Mouse (Mus musculus) frontal cortex, adult 2 months (tissue): ENCODE data around the gene Ccr7. TPM values are rescaled to one million over a fixed set of nuclear protein-coding genes. Genes with fewer than 3 reads are reported as not detected.

Source experiments
- DNase-seq, 2 experiments: peaks; one replicate each; pipeline ENCODE4 v3.0.0; 2022; ENCODE audit warnings: low spot score in 1 of 2; ENCODE audit errors: extremely low spot score in 1 of 2
- polyA plus RNA-seq: library from polyadenylated mRNA; depleted of rRNA; stranded (reverse); fragments of >200 nt; gene quantifications from 2 replicates; pipeline ENCODE4 v1.2.3, GENCODE M21; 2012

Ccr7 gene
- polyA plus RNA-seq, 1 experiment = 0.14 TPM

DNA sequence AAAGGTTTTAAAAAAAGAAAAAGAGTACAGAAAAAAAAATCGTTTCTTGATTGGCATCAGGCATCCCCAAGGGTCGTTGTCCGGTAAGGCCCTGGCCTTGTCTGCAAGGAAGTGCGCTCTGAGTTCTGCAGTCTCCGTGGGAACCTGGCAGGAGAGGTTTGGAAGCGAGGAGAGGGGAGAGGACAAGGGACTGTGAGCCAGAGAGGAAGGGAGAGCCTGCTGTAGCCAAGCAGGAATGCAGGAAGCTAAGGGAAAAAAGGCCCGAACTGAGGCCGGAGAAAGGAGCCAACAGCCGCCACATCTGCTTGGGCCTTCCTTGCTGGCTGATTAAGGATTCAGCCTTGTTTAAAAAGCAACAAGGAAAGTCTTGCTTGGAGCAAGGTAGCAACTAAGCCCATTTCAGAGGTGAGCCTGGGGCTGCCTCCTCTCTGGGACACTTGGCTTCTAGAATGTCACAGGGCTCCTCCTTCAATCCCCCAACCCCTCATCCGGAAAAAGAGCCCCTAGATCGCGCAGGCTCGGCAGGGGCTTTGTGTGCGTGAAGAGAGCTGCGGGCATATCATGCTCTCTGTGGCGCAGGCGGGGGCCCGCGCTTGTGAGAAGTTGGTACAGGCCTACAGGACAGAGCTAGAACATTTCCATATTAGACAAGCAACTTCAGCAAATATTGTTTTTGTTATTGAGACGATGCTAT is 34.2 kb downstream of the Ccr7 start:
- no peak for DNase-seq

DNA sequence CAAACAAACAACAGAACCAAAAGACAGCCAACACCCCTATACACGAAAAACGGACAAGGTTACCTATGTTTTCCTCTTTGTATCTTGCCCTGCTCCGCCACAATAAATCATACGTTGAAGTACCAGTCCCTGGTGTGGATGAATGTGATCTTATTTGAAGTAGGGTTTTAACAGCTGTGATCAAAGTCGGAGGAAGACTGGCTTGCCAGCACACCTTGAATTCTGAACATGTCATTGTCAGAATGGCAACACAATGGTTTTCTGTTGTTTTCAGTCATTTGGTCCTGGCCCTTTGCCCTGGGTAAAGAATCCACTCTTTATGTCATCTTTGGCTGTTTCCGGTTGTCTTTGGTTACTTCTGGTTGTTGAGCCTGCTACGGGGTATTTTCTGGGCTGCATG is 35.9 kb downstream of the Ccr7 start:
- DNase-seq = no peak

DNA sequence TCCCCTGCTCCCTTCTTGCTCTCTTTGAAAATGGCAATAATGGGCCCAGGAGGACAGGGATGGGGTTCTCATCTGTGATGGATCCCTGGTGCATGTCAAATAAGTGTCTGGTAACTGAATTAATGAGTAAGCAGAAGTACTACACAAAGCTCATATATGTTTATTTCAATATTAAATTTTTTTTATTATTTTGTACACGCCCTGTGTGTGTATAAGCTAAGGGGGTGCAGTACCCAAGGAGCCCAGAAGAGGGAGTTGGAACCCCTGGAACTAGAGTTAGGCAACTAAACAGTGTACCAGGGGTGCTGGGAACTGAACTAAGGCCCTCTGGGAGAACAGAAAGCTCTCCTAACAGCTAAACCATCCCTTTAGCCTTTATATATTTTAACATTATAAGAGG is 36.5 kb downstream of the Ccr7 start:
- no peak for DNase-seq

DNA sequence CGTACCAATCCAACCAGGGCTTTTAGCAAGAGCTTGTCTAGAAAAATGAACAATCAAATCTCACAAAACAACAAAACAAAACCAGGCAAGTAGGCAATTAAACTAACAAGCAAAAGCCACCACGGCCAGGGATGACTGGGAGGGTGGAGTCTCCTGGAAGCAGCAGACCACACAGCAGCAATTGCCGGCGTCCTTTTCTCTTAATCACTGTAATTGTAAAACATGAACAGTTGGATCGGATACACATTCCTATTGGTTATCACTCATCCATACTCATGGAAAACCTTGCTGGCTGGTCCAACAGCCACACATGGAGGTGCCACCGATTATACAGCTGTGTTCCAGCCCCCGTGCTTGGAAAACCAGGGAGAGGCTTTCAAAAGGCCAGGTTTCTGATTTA is 37.0 kb downstream of the Ccr7 start:
- DNase-seq = no peak

DNA sequence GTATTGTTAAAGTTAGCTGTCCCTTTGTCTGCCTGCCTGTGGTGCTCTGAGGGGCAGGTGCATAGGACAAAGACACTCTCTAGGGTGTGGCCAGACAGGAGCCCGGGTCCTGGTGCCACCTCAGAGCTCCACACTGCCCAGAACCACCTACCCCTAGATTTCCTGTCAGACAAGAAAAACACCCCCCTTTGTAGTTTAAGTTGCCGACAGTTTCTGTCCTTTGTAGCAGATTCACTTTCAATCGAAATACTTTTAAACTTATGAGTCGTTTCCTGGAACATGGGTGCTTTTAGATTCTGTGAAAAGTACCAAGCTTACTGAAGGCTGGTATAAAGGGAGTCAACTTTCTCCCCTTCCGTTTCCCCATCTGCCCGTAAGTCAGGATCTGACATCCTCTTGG is 38.9 kb downstream of the Ccr7 start:
- DNase-seq = no peak

DNA sequence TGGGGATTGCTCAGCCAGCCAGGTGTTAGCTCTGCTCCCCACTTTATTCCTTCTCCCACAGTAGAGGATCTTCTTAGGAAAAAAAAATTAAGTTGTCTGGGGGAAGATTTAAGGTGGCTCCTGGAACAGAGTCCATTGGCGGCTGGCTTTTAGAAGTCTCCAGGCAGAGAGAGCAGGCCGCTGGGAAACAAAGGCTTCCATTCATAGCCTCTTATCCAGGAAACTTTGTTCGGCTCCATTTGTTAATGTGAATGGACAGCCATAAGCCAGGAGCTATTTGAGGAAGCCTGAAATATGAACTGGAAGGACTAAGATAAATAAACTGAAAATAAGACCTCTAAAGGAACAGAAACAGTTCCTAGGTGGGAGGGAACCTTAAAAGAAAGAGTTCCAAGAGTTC is 41.8 kb downstream of the Ccr7 start:
- DNase-seq = no peak

DNA sequence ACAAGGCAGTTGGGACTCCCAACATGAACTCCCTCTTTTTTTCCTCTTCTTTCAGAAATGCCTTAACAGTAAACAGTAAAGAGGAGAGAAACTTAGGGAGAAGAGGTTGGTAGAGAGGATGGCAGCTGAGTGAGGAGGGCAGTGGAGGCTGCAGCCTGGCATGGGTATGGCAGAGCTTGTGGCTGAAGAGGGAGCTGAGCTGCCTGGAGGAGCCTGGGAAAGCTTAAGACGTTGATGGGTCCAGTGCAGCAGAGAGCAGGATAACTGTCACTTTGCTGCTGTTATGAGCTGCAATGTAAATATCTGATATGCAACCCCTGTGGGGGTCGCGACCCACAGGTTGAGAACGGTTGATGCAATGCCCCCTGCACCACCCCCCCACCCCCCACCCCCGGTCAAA is 42.2 kb downstream of the Ccr7 start:
- no peak for DNase-seq

DNA sequence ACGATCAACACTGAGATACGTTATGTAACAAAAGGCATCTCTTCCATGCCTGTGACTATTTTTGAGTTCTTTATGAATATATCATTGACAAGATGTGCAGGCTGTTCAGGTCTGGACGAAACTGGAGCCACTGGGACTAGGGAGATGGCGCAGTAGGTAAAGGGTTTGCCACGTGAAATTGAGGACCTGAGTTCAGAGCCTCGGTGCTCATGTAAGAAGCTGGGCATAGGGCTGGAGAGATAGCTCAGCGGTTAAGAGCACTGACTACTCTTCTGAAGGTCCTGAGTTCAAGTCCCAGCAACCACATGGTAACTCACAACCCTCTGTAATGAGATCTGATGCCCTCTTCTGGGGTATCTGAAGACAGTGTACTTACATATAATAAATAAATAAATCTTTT is 43.2 kb downstream of the Ccr7 start:
- DNase-seq = no peak

DNA sequence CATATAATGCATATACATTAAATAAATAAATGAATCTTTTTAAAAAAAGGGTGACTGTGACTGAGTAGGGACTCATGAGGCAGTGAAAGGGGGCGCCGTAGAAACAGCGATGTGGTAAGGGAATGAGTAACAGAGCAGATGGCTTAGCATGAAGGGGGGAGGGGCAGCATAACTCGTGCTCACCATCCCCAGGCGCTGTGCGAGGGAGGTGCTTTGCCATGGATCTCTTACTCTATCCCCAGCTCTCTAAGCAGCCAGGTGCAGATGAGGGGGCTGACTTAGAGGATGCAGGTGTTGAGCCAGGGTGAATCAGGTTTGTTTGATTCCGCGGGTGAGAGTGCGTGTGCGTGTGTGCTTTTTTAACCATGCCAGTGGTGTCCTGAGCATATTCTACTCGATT is 43.7 kb downstream of the Ccr7 start:
- DNase-seq = peak; percentile 65 to 81

DNA sequence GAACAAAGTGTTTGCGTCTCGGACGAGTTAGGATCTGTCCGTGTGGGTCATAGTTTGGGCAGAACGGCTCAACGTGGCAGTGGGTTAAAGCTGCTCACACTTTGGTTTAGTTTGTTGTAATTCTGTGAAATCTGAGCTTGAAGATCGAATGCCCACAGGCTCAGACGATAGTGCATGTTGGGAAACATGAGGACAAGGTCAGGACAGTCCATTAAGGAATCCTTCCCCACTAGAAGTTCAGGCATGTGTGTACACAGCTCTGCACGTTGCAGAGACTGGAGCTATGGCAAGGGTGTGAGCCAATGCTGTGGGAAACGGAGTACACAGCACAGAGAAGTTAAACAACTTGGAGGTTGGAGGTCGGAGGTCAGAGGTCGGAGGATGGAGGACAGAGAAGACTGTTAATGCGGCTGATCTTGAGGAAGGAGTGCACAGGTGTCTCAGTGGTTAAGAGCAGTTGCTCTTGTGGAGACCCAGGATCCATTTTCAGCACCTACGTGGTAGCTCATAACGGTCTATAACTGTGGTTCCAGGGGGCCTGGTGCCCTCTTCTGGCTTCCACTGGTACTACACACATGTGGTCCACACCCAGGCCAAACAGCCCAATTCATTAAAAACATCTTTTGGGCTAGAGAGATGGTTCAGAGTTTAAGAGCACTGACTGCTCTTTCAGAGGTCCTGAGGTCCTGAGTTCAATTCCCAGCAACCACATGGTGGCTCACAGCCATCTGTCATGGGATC is 44.3 kb downstream of the Ccr7 start:
- DNase-seq = no peak

DNA sequence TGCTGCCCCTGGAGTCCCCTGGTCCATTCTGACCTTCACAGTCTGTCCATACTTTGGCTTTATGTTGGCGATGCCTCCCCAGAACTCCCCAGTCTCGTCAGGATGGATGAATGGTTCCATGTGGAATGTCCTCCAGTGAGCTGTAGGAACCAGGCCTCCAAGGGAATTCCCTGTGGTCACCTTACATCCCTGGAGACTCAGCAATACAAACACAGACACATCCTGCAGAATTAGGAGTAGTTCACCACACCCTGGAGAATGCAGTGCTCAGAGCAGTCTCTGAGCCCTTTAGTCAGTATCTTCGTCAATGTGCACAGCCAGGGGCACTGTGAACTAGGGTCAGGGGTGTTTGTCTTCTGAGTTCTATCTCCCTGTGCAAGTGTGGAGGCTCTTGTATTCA is 46.6 kb downstream of the Ccr7 start:
- DNase-seq = no peak

DNA sequence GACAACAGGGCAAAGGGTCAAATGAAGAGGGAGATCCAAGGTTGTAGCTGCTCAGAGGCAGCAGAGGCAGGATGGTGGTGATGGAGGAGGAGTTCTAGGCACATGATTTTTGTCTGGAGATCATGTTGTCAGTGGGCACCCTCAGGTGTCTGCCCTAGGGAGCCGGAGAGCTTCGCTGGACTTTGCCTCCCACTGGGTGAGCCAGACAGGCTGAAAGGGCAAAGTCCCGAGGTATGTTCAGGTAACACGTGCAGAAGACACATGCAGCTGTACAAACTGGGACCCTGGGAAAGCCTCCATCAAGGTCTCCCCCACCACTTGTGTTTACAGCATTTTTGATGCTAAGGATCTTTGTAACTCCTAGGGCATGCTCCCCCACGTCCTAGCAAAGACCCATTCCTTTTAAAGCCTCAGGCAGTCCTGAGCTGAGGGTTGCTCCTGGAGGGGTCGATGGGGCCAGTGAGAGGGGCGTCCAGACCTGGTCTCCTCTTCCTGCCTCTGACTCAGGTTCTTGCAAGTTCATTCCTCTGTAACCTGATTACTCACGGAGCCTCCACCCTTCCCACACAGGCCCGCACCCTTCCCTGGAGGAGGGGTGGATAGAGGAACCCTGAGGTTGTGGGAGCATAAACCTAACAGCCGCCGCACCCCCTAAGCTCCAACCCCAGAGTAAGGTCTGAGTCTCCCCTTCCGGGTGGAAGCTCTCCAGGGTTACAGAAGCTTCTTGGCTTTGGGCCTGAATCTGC is 48.7 kb downstream of the Ccr7 start:
- DNase-seq = no peak

DNA sequence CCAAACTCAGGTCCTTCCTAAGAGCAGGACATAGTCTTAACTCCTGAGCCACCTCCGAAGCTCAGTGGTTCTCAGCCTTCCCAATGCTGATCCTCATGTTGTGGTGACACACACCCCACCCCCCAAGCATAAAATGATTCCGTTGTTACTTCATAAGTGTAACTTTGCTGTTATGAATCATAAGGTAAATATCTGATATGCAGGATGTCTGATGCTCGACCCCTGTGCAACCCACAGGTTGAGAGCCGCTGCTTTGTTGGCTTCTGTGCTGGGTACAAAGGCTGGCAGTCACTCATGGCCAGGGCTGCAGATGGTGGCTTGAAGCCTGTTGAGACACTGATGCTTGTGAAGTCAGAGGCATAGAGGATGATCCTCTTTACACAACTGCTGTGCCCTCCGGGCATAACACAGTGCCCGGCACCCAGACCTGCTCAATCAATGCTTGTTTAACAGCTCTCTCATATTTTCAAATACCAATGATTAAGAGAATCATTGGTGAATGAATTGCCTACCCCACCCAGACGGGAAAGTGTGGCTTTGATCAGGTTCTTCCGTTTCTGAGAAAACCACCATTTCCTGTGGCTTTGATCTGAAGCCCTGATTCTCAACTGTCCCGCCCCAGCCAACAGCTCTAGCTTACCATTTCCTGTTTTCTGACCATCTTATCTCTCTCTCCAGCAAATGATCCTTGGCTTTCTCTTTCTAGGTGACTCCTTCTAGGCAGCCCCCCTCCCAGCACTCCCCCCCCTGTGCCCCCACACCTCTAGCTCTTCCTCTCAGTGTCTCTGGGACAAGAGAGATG is 50.1 kb downstream of the Ccr7 start:
- no peak for DNase-seq

DNA sequence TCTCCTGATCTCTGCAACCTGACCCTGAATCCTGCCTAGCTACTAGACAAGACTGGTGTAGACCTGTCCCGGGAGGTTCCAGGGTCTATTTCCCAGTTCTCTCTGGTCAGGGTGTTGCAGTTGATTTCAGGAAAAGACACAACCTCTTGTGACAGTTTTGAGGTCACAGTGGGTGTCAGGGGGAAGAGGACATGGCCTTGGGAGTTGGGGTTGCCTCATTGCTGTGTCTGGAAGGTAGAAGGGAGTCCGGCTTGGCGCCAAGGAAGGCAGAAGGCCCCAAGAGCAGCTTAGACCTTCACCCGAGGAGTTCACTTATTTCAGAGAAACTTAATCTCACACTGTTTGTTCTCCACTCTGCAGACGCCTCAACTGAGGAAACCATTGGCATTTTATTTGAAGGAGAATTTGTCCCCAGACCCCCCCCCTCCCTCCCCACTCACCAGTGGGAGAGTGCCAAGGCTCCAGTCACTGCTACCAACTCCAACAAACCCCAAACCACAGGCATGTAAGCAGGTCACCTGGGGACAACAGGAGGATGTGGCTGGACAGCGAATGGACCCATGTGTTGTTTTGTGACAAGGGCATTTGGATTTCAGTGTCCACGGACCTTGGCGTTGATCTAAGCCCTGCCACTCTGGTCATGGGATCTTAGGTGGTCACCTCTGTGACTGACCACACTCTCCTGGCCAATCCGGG is 52.2 kb downstream of the Ccr7 start:
- no peak for DNase-seq

DNA sequence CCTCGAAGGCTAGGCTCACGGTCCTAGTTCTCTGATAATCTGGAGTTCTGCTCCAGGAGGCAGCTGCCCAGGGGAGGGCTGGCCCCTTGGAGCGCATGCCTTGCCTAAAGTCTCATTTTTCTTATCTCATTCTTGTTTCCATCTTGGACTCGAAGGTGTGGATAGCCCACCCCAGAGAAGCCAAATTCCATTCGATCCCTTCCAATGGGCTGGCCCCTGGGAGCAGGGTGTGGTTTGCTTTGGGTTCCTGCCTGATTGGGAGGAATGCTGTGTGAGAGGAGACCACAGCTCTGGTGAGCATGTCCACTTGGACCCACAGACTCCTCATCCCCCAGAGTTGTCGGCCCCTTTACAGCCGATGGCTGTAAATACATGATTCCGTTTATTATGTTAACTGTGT is 53.2 kb downstream of the Ccr7 start:
- no peak for DNase-seq

DNA sequence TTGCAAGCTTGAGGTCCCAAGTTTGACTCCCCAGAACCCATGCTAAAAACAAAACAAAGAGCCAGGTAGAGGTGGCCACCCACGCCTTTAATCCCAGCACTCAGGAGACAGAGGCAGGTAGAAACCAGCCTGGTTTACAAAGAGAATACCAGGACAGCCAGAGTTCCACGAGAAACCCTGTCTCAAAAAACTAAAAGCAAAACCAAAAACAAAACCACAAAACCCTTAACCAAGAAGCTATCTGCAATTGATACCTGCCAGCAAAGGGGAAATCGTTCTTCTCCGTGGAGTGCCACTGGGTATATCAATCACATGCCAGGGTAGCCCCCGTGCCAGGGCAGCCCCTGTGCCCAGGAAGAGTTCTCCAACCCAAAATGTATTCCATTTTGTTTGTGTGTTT is 54.7 kb downstream of the Ccr7 start:
- no peak for DNase-seq

DNA sequence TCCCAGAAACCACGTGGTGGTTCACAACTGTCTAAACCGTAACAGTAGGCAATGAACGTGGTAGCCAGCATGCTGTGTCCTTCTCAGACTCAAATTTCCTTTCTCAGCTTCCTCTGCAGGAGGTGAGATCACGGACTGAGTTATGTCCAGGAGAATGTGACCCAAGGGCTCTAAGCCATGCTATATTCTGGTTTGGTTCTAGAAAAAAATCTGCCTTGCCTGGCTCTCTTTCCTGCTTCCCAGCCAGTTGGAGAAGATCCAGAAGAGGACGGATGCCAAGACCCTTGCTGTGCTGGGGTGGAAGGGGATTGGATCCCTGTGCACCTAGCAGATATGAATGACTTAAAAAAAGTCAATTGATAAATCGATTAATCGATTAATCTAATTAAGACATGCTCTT is 55.4 kb downstream of the Ccr7 start:
- no peak for DNase-seq

DNA sequence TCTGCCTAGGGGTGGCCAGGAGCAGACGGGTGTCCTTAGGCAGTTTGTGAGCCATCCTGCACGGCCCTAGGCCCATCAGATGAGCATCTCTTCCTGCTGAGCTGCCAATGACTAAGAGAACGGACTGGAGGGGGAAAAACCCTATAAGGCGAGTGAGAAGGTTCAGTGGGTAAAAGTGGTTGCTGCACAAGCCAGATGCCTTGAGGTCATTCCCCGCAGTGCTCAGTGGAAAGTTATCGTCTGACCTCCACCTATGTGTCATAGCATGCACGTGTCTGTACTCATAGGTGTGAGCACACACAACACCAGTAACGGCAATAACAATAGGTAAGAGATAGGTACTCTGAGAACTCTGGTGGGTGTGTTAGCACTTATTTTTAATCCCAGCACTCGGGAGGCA is 56.0 kb downstream of the Ccr7 start:
- no peak for DNase-seq

DNA sequence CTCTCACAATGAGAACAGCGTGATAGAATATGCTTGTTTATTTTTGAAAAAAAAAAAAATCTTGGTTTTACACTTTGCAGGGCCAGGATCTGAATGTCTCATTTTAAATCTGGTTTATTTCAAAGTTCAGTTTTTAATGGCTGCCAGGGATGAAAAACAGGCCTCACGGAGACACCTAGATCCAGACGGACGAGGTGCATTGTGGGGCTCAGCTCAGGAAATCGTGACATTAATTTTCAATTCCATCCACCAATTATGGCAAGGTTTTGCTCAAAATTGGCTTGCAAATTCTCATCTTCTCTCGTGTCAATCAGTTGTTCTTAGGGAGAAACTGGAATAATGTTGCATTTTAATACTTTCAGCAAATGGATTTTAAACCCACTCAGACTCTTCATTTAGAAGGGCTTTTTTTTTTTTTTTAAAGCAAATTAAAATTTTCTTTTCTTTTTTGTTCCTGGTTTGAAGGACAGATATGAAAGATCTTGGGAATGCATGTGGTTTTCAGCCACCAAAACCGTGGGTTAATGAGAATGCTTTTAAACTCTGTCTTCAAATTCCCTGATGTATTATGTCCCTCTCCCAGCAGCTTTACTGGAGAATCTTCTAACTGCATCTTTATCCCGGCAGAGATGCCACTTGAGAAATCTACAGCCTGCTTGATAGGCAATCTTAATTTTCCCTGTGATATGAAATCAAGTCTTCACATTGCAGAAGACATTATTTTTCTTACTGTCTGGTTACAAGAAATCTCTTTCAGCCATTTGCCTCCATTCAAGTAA is 57.7 kb downstream of the Ccr7 start:
- DNase-seq = no peak

DNA sequence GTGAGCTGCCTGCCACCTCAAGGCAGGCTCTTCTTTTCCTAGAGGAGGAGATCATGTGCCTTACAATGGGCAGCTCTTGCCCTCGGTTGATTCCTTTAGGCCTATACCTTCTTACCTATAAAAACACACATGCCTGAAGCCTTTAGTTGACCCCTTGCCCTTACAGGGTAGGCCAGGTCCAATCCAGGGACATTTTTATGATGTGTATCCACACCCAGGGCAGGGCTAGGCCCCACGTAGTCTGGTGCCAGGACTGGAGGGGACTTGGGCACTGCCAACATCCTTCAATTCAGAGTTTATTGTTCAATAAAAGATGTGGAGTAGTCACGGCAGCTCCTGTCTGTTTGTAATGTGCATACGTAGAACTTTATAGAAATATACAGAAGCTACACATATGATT is 58.5 kb downstream of the Ccr7 start:
- DNase-seq = no peak
